Mouse (Mus musculus) cerebellum, adult 2 months (tissue): ENCODE data around the gene Shmt2. TPM values are rescaled to one million over a fixed set of nuclear protein-coding genes. Genes with fewer than 3 reads are reported as not detected.

Source experiments
- DNase-seq, 2 experiments: peaks; one replicate each; pipeline ENCODE4 v3.0.0; 2021
- H3K27ac ChIP-seq: fragments of 200-500 bp; 2 replicates; pipeline ENCODE4 v1.5.1; 2012; ENCODE audit warnings: low read length, control low read depth, inconsistent platforms; ENCODE audit not compliant: insufficient read depth
- H3K27me3 ChIP-seq: fragments of 200-500 bp; 2 replicates; pipeline ENCODE4 v1.6.1; 2012; ENCODE audit warnings: inconsistent platforms, mild to moderate bottlenecking, low read length, moderate library complexity; ENCODE audit not compliant: control insufficient read depth, insufficient read depth
- H3K4me1 ChIP-seq: fragments of 200-500 bp; 2 replicates; pipeline ENCODE4 v1.6.1; 2011; ENCODE audit warnings: low read length; ENCODE audit not compliant: control insufficient read depth, insufficient read depth
- H3K4me3 ChIP-seq: fragments of 200-500 bp; replicated peaks from 2 replicates; pipeline ENCODE3; 2011; ENCODE audit warnings: mild to moderate bottlenecking, low read depth, low read length, control low read depth; ENCODE audit not compliant: insufficient read depth
- CTCF ChIP-seq: fragments of 200-500 bp; IDR thresholded peaks from 2 replicates; pipeline ENCODE4 v1.5.1; 2011; ENCODE audit warnings: low read depth, mild to moderate bottlenecking, control low read depth, low read length, moderate library complexity, borderline replicate concordance; ENCODE audit not compliant: insufficient read depth
- POLR2A ChIP-seq: fragments of 200-500 bp; IDR thresholded peaks from 2 replicates; pipeline ENCODE4 v1.6.1; 2011; ENCODE audit warnings: low read length, control low read depth, borderline replicate concordance; ENCODE audit not compliant: insufficient read depth
- whole genome bisulfite sequencing: fragments of 180-500 bp; shearing (Covaris S2); methylation state at CpG from one replicate; pipeline ENCODE4 v1.1.7; 2018; 5-methylcytosine and 5-hydroxymethylcytosine counted together
- polyA plus RNA-seq: library from polyadenylated mRNA; depleted of rRNA; stranded (reverse); fragments of >200 nt; gene quantifications from 2 replicates; pipeline ENCODE4 v1.2.3, GENCODE M21; 2012; rRNA removed

The Shmt2 gene
- polyA plus RNA-seq, result 68.2 and 69.8 TPM in 2 replicates

GRCm38 (mm10) chr10:127522088-127522581 lies at the start of gene Shmt2:
TSS of gene Shmt2 (minus strand) at chr10:127522444.
- under 1% methylated on average over 21 of the region's 21 CpGs for WGBS
- no peaks in the 10 kb centered on the region for H3K27me3 ChIP-seq
- H3K4me1 ChIP-seq, result peaks cover 13% of the 10 kb centered on the region
- TF ChIP-seq CTCF (no peak), POLR2A (peak; percentile 43; the same call in 1 of the 2 replicates)
- no peak within 1 kb of the TSS for H3K27ac ChIP-seq
- DNase-seq, result peak; percentile 84 to 86
- peak within 1 kb of the TSS; percentile 85 for H3K4me3 ChIP-seq

- Histone ChIP-seq H3K4me1 (peaks cover 13% of the 10 kb centered on the region), H3K4me3 (no peak overlapping the region), H3K27me3 (no peaks in the 10 kb centered on the region), H3K27ac (no peak overlapping the region)
- no peak for DNase-seq
- TF ChIP-seq CTCF (no peak), POLR2A (no peak)
- WGBS, result 87% methylated on average over 17 of the region's 17 CpGs
These were observed 48.8 kb upstream of the Shmt2 start for GRCm38 (mm10) chr10:127570937-127571641.

GRCm38 (mm10) chr10:127570384-127570783 lies 48.1 kb upstream of the Shmt2 start:
- Histone ChIP-seq H3K4me3 (no peak overlapping the region), H3K27ac (no peak overlapping the region), H3K4me1 (peaks cover 13% of the 10 kb centered on the region), H3K27me3 (no peaks in the 10 kb centered on the region)
- no peak for DNase-seq
- 86% methylated on average over 6 of the region's 6 CpGs for WGBS
- TF ChIP-seq CTCF, result no peak
- TF ChIP-seq POLR2A, result no peak

GRCm38 (mm10) chr10:127569450-127569849 lies 47.2 kb upstream of the Shmt2 start:
- WGBS, result 11% methylated on average over 3 of the region's 3 CpGs
- H3K4me3 ChIP-seq, result no peak overlapping the region
- TF ChIP-seq CTCF (peak; percentile 74), POLR2A (no peak)
- no peak overlapping the region for H3K27ac ChIP-seq
- H3K4me1 ChIP-seq, result peaks cover 14% of the 10 kb centered on the region
- H3K27me3 ChIP-seq, result no peaks in the 10 kb centered on the region
- DNase-seq, result peak; percentile 71 to 72

- Histone ChIP-seq H3K4me1 (peaks cover 17% of the 10 kb centered on the region), H3K4me3 (no peak overlapping the region), H3K27me3 (no peaks in the 10 kb centered on the region), H3K27ac (no peak overlapping the region)
- 27% methylated on average over 28 of the region's 28 CpGs for WGBS
- TF ChIP-seq CTCF (no peak), POLR2A (no peak)
- peak; percentile 48 to 52 for DNase-seq
These were observed 44.5 kb upstream of the Shmt2 start for GRCm38 (mm10) chr10:127566553-127567326.

GRCm38 (mm10) chr10:127564301-127564700 lies 42.1 kb upstream of the Shmt2 start:
- H3K27ac ChIP-seq, result no peak overlapping the region
- DNase-seq, result no peak

GRCm38 (mm10) chr10:127563840-127564239 lies 41.6 kb upstream of the Shmt2 start:
- no peak overlapping the region for H3K27ac ChIP-seq
- peaks cover 17% of the 10 kb centered on the region for H3K4me1 ChIP-seq
- H3K27me3 ChIP-seq, result no peaks in the 10 kb centered on the region
- H3K4me3 ChIP-seq, result no peak overlapping the region
- 70% methylated on average over 8 of the region's 8 CpGs for WGBS
- DNase-seq, result no peak
- TF ChIP-seq CTCF, result no peak

More at GRCm38 (mm10) chr10:127564301-127564700, 42.1 kb upstream of the Shmt2 start:
- Histone ChIP-seq H3K4me1 (peaks cover 17% of the 10 kb centered on the region), H3K27me3 (no peaks in the 10 kb centered on the region), H3K4me3 (no peak overlapping the region)
- TF ChIP-seq CTCF (no peak), POLR2A (no peak)
- WGBS, result 22% methylated on average over 13 of the region's 13 CpGs
